Mouse (Mus musculus): ENCODE measurements at regions not wholly inside any gene's neighbourhood (a gene's known extent, or its start where the extent isn't known, plus 50 kb on each side); places are given as distances from the start of the nearest gene placed in this dataset.

- no peak for DNase-seq
These were observed 54.5 kb upstream of the Meis1 start for GRCm38 (mm10) chr11:19073265-19073664.

GRCm38 (mm10) chr11:19073887-19074564 is 55.2 kb upstream of the Meis1 start:
- DNase-seq: no peak

GRCm38 (mm10) chr11:19091101-19091857 is 72.5 kb upstream of the Meis1 start:
- DNase-seq: no peak

- DNase-seq: no peak
These were observed 74.4 kb upstream of the Meis1 start for GRCm38 (mm10) chr11:19092967-19093745.

- DNase-seq: no peak
These were observed 75.0 kb upstream of the Meis1 start for GRCm38 (mm10) chr11:19093749-19094148.

- DNase-seq: no peak
These were observed 75.4 kb upstream of the Meis1 start for GRCm38 (mm10) chr11:19094183-19094582.

GRCm38 (mm10) chr11:19102981-19103568 is 84.3 kb upstream of the Meis1 start:
- no peak for DNase-seq

- DNase-seq: no peak
These were observed 88.4 kb upstream of the Meis1 start for GRCm38 (mm10) chr11:19107180-19107579.

- no peak for DNase-seq
These were observed 90.3 kb upstream of the Meis1 start for GRCm38 (mm10) chr11:19109055-19109454.

- DNase-seq: peak; percentile 82
These were observed 93.3 kb upstream of the Meis1 start for GRCm38 (mm10) chr11:19111916-19112575.

GRCm38 (mm10) chr11:19117121-19117520 is 98.3 kb upstream of the Meis1 start:
- DNase-seq: no peak

GRCm38 (mm10) chr11:19118258-19118657 is 99.5 kb upstream of the Meis1 start:
- no peak for DNase-seq

- peak; percentile 14 for DNase-seq
These were observed 101.4 kb upstream of the Meis1 start for GRCm38 (mm10) chr11:19119927-19120827.

GRCm38 (mm10) chr11:19120871-19121270 is 102.1 kb upstream of the Meis1 start:
- no peak for DNase-seq

GRCm38 (mm10) chr11:19135375-19136050 is 116.7 kb upstream of the Meis1 start:
- DNase-seq: no peak

GRCm38 (mm10) chr11:19138423-19138822 is 119.6 kb upstream of the Meis1 start:
- peak; percentile 86 for DNase-seq

- DNase-seq: no peak
These were observed 120.0 kb upstream of the Meis1 start for GRCm38 (mm10) chr11:19138831-19139230.

- peak; percentile 16 for DNase-seq
These were observed 124.6 kb upstream of the Meis1 start for GRCm38 (mm10) chr11:19143267-19144000.

- no peak for DNase-seq
These were observed 125.7 kb upstream of the Meis1 start for GRCm38 (mm10) chr11:19144506-19144905.

GRCm38 (mm10) chr11:19145263-19145662 is 126.5 kb upstream of the Meis1 start:
- DNase-seq: peak; percentile 9

All from kidney, postnatal 10 days (tissue).